Mouse (Mus musculus) megakaryocyte, embryonic 14.5 days (primary cell): ENCODE measurements at regions not wholly inside any gene's neighbourhood (a gene's known extent, or its start where the extent isn't known, plus 50 kb on each side); places are given as distances from the start of the nearest gene placed in this dataset.

Experiments used
- FLI1 ChIP-seq: IDR thresholded peaks from 2 replicates; pipeline ENCODE4 v1.6.1; 2012; ENCODE audit warnings: low read length, inconsistent platforms, mixed read lengths
- GATA1 ChIP-seq: IDR thresholded peaks from 3 replicates; pipeline ENCODE4 v1.6.1; 2012; ENCODE audit warnings: mixed read lengths, low read length, inconsistent platforms, borderline replicate concordance

- TF ChIP-seq GATA1 (no peak), FLI1 (no peak)
Observed at GRCm38 (mm10) chr11:22596076-22596804, 84.4 kb downstream of the Tmem17 start.
